Mouse (Mus musculus): ENCODE measurements around the gene Hpse2. TPM values are rescaled to one million over a fixed set of nuclear protein-coding genes. Genes with fewer than 3 reads are reported as not detected.
"Not testable (repeated sequence)": the region's sequence is repeated elsewhere in the genome, so short reads cannot be mapped to it uniquely, and the experiment has no call there.

Gene Hpse2
- polyA plus RNA-seq, 1 experiment, result 0.05 TPM

DNA sequence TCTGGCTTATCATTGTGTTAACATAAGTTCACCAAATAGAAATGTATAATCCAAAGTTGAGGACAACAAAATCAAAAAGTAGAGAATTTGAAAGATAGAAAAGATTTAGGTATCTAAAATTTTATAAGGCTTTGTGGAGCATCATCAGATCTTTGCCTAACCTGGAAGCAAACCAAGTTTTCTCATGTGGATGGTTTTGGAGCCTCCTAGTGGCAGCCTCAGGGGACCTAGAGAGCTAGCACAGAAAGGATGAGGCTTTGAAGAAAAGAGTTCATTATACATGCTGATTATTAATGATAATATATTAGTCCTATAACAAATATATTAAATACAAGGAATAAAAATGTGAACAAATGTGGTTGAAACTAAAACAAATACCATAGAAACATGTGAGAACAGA lies 77.0 kb downstream of the Hpse2 start:
- H3K27me3 ChIP-seq (replicated peaks; ENCODE audit: control insufficient read depth, insufficient read depth, low read length), result no peaks in the 10 kb centered on the region
- TF ChIP-seq CTCF (conservative IDR thresholded peaks at IDR 0.05; ENCODE audit: insufficient read depth, insufficient read length, low read depth, low read length) (peak; percentile 59), POLR2A (IDR thresholded peaks at IDR 0.05; ENCODE audit: low read depth, low read length) (no peak)
- DNase-seq, result peak; percentile 34

GRCm38 (mm10) chr19:43306756-43307155 lies 81.4 kb downstream of the Hpse2 start:
- Histone ChIP-seq H3K27me3 (replicated peaks; ENCODE audit: control insufficient read depth, insufficient read depth, low read length) (no peaks in the 10 kb centered on the region), H3K4me3 (ENCODE audit: insufficient read depth, low read depth, low read length) (no peak overlapping the region), H3K36me3 (ENCODE audit: control insufficient read depth, insufficient read depth, low read length) (no peaks in the 10 kb centered on the region), H3K27ac (ENCODE audit: insufficient read depth, low read depth, low read length) (no peak overlapping the region), H3K4me1 (ENCODE audit: control insufficient read depth, insufficient read depth, low read length) (no peaks in the 10 kb centered on the region)
- DNase-seq, result no peak
- TF ChIP-seq POLR2A (IDR thresholded peaks at IDR 0.05; ENCODE audit: low read depth, low read length), result no peak
- TF ChIP-seq CTCF (conservative IDR thresholded peaks at IDR 0.05; ENCODE audit: insufficient read depth, insufficient read length, low read depth, low read length), result no peak

More for the DNA sequence above, 77.0 kb downstream of the Hpse2 start:
- no peaks in the 10 kb centered on the region for H3K36me3 ChIP-seq (ENCODE audit: control insufficient read depth, insufficient read depth, low read length)
- H3K27ac ChIP-seq (ENCODE audit: insufficient read depth, low read depth, low read length), result no peak overlapping the region
- no peak overlapping the region for H3K4me3 ChIP-seq (ENCODE audit: insufficient read depth, low read depth, low read length)
- no peaks in the 10 kb centered on the region for H3K4me1 ChIP-seq (ENCODE audit: control insufficient read depth, insufficient read depth, low read length)

DNA sequence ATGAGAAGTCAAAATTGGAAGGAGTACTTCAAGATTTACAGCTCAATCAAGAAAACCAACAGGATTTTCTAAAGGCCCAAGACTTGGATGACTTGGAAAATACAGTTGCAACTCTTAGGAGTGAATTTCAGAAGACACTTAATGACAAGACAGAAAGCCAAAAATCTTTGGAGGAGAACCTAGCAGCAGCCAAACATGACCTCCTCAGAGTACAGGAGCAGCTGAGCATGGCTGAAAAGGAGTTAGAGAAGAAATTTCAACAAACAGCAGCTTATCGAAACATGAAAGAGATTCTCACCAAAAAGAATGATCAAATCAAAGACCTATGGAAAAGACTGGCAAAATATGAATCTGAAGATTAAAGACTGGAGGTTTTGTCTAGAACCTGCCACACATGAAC lies 106.8 kb downstream of the Hpse2 start:
- H3K27me3 ChIP-seq (replicated peaks; ENCODE audit: control insufficient read depth, insufficient read depth, low read length); DNase-seq: not testable (repeated sequence)
- 92% methylated on average over 1 of the region's 1 CpGs for WGBS

GRCm38 (mm10) chr19:43243993-43244392 lies 144.2 kb downstream of the Hpse2 start:
- H3K4me3 ChIP-seq (ENCODE audit: insufficient read depth, low read depth, low read length), result no peak overlapping the region
- no peaks in the 10 kb centered on the region for H3K27me3 ChIP-seq (replicated peaks; ENCODE audit: control insufficient read depth, insufficient read depth, low read length)
- H3K27ac ChIP-seq (ENCODE audit: insufficient read depth, low read depth, low read length), result no peak overlapping the region
- no peaks in the 10 kb centered on the region for H3K4me1 ChIP-seq (ENCODE audit: control insufficient read depth, insufficient read depth, low read length)
- TF ChIP-seq POLR2A (IDR thresholded peaks at IDR 0.05; ENCODE audit: low read depth, low read length), result no peak
- TF ChIP-seq CTCF (conservative IDR thresholded peaks at IDR 0.05; ENCODE audit: insufficient read depth, insufficient read length, low read depth, low read length), result no peak
- WGBS, result 55% methylated on average over 4 of the region's 4 CpGs
- no peak for DNase-seq
- H3K36me3 ChIP-seq (ENCODE audit: control insufficient read depth, insufficient read depth, low read length), result no peaks in the 10 kb centered on the region

More for the DNA sequence above, 106.8 kb downstream of the Hpse2 start:
- H3K4me1 ChIP-seq (ENCODE audit: control insufficient read depth, insufficient read depth, low read length); H3K4me3 ChIP-seq (ENCODE audit: insufficient read depth, low read depth, low read length); H3K36me3 ChIP-seq (ENCODE audit: control insufficient read depth, insufficient read depth, low read length); H3K27ac ChIP-seq (ENCODE audit: insufficient read depth, low read depth, low read length): not testable (repeated sequence)

DNA sequence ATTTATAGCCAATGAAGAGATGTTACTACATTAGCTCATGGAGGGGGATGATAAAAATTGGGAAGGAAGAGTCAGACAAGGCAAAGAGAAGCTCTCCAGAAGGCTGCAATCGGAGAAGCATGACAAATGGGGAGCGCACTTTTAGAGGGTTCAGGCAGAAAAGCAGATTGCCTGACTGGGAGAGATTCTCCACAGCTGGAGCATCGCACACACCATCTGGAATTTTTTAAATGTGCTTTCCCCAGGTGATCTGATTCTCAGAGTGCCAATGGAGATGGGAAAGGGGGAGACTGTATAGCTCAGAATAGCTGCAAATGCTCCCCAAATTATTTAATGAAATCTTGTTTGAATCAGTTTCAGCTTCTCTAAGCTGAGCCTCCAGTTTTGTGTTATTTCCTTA lies 156.4 kb downstream of the Hpse2 start:
- Histone ChIP-seq H3K27me3 (replicated peaks; ENCODE audit: control insufficient read depth, insufficient read depth, low read length) (no peaks in the 10 kb centered on the region), H3K4me3 (ENCODE audit: insufficient read depth, low read depth, low read length) (no peak overlapping the region), H3K27ac (ENCODE audit: insufficient read depth, low read depth, low read length) (no peak overlapping the region), H3K36me3 (ENCODE audit: control insufficient read depth, insufficient read depth, low read length) (no peaks in the 10 kb centered on the region), H3K4me1 (ENCODE audit: control insufficient read depth, insufficient read depth, low read length) (no peaks in the 10 kb centered on the region)
- 42% methylated on average over 3 of the region's 3 CpGs for WGBS
- DNase-seq, result no peak
- TF ChIP-seq POLR2A (IDR thresholded peaks at IDR 0.05; ENCODE audit: low read depth, low read length) (no peak), CTCF (conservative IDR thresholded peaks at IDR 0.05; ENCODE audit: insufficient read depth, insufficient read length, low read depth, low read length) (no peak)

DNA sequence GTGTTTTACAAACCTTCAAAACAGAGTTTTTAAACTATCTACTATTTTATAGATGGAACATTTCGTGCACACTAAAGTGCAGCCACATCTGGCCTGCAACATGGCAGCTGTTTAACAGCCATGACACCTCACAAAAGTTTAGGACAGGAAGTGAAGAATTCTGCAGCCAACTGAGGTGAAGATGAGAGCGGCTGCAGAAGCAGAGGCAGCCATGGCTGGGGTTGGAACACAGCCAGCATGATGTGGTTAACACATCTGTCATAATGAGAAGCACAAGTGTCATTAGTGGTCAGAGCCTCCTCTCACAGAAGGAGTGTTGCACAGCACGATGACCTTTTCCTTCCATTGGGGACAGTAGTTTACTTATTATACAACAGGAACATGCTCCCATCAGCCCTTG lies 194.6 kb downstream of the Hpse2 start:
- no peaks in the 10 kb centered on the region; the same call in 1 of the 2 replicates for H3K27me3 ChIP-seq (replicated peaks; ENCODE audit: control insufficient read depth, insufficient read depth, low read length)
- no peak for TF ChIP-seq CTCF (conservative IDR thresholded peaks at IDR 0.05; ENCODE audit: insufficient read depth, insufficient read length, low read depth, low read length)
- no peak for TF ChIP-seq POLR2A (IDR thresholded peaks at IDR 0.05; ENCODE audit: low read depth, low read length)
- no peaks in the 10 kb centered on the region for H3K4me1 ChIP-seq (ENCODE audit: control insufficient read depth, insufficient read depth, low read length)
- no peak overlapping the region for H3K27ac ChIP-seq (ENCODE audit: insufficient read depth, low read depth, low read length)
- no peaks in the 10 kb centered on the region for H3K36me3 ChIP-seq (ENCODE audit: control insufficient read depth, insufficient read depth, low read length)
- WGBS, result 49% methylated on average over 3 of the region's 3 CpGs
- DNase-seq, result peak; percentile 1
- no peak overlapping the region for H3K4me3 ChIP-seq (ENCODE audit: insufficient read depth, low read depth, low read length)

DNA sequence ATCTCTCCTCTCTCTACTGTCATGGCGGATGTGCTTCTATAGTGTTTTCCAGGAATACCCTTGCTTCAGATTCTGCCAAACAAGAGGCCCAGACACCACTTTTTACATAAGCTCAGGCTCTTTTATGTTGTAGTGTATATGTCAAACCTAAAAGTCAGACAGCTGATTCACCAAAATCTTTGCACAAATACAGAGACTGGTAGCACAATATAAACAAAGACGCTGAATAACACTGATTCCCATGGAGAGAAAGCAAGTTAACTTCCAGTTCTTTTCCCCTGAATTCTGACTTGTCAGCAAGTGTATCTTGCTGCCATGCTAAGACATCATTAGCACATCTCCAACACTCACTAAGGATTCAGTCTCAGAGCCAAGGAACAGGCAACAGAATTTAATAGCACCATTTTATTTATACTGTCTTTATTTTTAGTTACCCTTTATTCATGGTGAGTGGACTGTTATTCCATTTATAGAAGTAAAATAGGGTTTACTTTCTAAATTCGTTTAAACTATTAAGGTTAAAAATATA lies 212.7 kb downstream of the Hpse2 start:
- no peak overlapping the region for H3K27ac ChIP-seq (ENCODE audit: insufficient read depth, low read depth, low read length)

DNA sequence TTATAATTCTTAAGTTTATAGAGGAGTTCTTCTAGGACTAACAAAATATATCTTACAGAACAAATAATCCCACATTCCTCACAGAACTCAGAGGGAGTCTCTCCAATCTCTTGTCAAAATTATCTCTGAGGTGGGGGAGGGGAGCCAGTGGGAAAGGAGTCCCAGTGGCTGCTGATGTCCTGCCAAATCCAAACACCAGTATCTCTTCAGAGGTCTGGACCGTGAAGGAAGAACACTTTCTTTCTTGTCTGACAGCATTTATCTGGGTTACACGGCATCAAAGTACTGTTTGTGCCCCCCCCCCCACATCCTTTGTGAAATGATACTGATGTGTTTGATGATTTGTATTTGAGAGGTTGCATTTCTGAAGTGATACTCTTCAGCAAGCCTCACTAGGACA lies 213.3 kb downstream of the Hpse2 start:
- Histone ChIP-seq H3K27ac (ENCODE audit: insufficient read depth, low read depth, low read length) (no peak overlapping the region), H3K4me3 (ENCODE audit: insufficient read depth, low read depth, low read length) (no peak overlapping the region), H3K36me3 (ENCODE audit: control insufficient read depth, insufficient read depth, low read length) (no peaks in the 10 kb centered on the region), H3K4me1 (ENCODE audit: control insufficient read depth, insufficient read depth, low read length) (no peaks in the 10 kb centered on the region), H3K27me3 (replicated peaks; ENCODE audit: control insufficient read depth, insufficient read depth, low read length) (no peaks in the 10 kb centered on the region)
- 60% methylated on average over 2 of the region's 2 CpGs for WGBS
- no peak for DNase-seq
- TF ChIP-seq POLR2A (IDR thresholded peaks at IDR 0.05; ENCODE audit: low read depth, low read length) (no peak), CTCF (conservative IDR thresholded peaks at IDR 0.05; ENCODE audit: insufficient read depth, insufficient read length, low read depth, low read length) (no peak)

More for the DNA sequence above, 212.7 kb downstream of the Hpse2 start:
- Histone ChIP-seq H3K36me3 (ENCODE audit: control insufficient read depth, insufficient read depth, low read length) (no peaks in the 10 kb centered on the region), H3K4me1 (ENCODE audit: control insufficient read depth, insufficient read depth, low read length) (no peaks in the 10 kb centered on the region), H3K27me3 (replicated peaks; ENCODE audit: control insufficient read depth, insufficient read depth, low read length) (no peaks in the 10 kb centered on the region), H3K4me3 (ENCODE audit: insufficient read depth, low read depth, low read length) (no peak overlapping the region)
- TF ChIP-seq POLR2A (IDR thresholded peaks at IDR 0.05; ENCODE audit: low read depth, low read length) (no peak), CTCF (conservative IDR thresholded peaks at IDR 0.05; ENCODE audit: insufficient read depth, insufficient read length, low read depth, low read length) (no peak)
- 86% methylated on average over 3 of the region's 3 CpGs for whole genome bisulfite sequencing
- DNase-seq, result no peak

Data from kidney, adult 2 months (tissue).